Mouse (Mus musculus) ES-E14 (cell line): ENCODE measurements at regions not wholly inside any gene's neighbourhood (a gene's known extent, or its start where the extent isn't known, plus 50 kb on each side); places are given as distances from the start of the nearest gene placed in this dataset.

Source experiments
- DNase-seq: peaks from one replicate; pipeline ENCODE4 v3.0.0-alpha.2; 2013; ENCODE audit warnings: low read depth, low spot score
- H3K27ac ChIP-seq: 2 replicates; pipeline ENCODE4 v1.5.1; 2012; ENCODE audit warnings: low read depth, mild to moderate bottlenecking, low read length, moderate library complexity, mixed read lengths; ENCODE audit not compliant: poor library complexity, insufficient read depth, severe bottlenecking
- H3K36me3 ChIP-seq: 2 replicates; pipeline ENCODE4 v1.6.1; 2012; ENCODE audit warnings: mild to moderate bottlenecking, low read length, moderate library complexity, mixed read lengths; ENCODE audit not compliant: control insufficient read depth, poor library complexity, insufficient read depth, severe bottlenecking
- H3K4me1 ChIP-seq, 2 experiments: fragments of 150-350 bp in 1 of 2; sonication (generic) in 1 of 2; 2 replicates each; pipeline ENCODE4 v1.6.1; 2012; ENCODE audit warnings: low read length in 2 of 2, mild to moderate bottlenecking in 1 of 2, mixed read lengths in 1 of 2; ENCODE audit not compliant: control insufficient read depth in 2 of 2, insufficient read depth in 2 of 2, poor library complexity in 1 of 2
- H3K4me3 ChIP-seq, 2 experiments: fragments of 150-350 bp in 1 of 2; sonication (generic) in 1 of 2; 2 replicates each; pipeline ENCODE4 v1.5.1; 2012; ENCODE audit warnings: low read length in 2 of 2, low read depth in 1 of 2, mild to moderate bottlenecking in 1 of 2, mixed read lengths in 1 of 2; ENCODE audit not compliant: insufficient read depth in 1 of 2, poor library complexity in 1 of 2, severe bottlenecking in 1 of 2
- H3K9ac ChIP-seq: 2 replicates; pipeline ENCODE4 v1.6.1; 2012; ENCODE audit warnings: low read depth, mild to moderate bottlenecking, low read length, mixed read lengths; ENCODE audit not compliant: poor library complexity, insufficient read depth, severe bottlenecking
- H3K9me3 ChIP-seq: fragments of 150-350 bp; sonication (generic); 2 replicates; pipeline ENCODE4 v1.6.1; 2012; ENCODE audit warnings: low read depth, mild to moderate bottlenecking, low read length; ENCODE audit not compliant: control insufficient read depth, insufficient read depth
- CHD2 ChIP-seq: IDR thresholded peaks from 2 replicates; pipeline ENCODE4 v1.6.1; 2014; ENCODE audit warnings: mild to moderate bottlenecking, low read depth, low read length, inconsistent platforms
- HCFC1 ChIP-seq: IDR thresholded peaks from 2 replicates; pipeline ENCODE4 v1.6.1; 2012; ENCODE audit warnings: low read length, inconsistent platforms, borderline replicate concordance; ENCODE audit not compliant: insufficient read depth
- MAFK ChIP-seq: IDR thresholded peaks from 2 replicates; pipeline ENCODE4 v1.6.1; 2014; ENCODE audit warnings: mild to moderate bottlenecking, low read depth, low read length, inconsistent platforms; ENCODE audit not compliant: insufficient read depth
- ZC3H11A ChIP-seq: IDR thresholded peaks from 2 replicates; pipeline ENCODE4 v1.6.1; 2012; ENCODE audit warnings: low read depth, mild to moderate bottlenecking, inconsistent platforms, low read length, borderline replicate concordance
- ZNF384 ChIP-seq: IDR thresholded peaks from 2 replicates; pipeline ENCODE4 v1.6.1; 2012; ENCODE audit warnings: low read depth, low read length, inconsistent platforms
- in situ Hi-C, 2 experiments: fragments of 600-800 bp; cut with MboI; formaldehyde crosslinking; loops; one replicate each; pipeline ENCODE4 v1.15.1; 2025; ENCODE audit warnings: low sequenced_read_pairs in 2 of 2, inconsistent platforms in 1 of 2; ENCODE audit not compliant: unreplicated experiment in 2 of 2

GRCm38 (mm10) chr17:83074893-83075292 lies 140.2 kb upstream of the Pkdcc start:
- H3K4me1 ChIP-seq, result no peaks in the 10 kb centered on the region
- TF ChIP-seq MAFK (no peak), ZNF384 (no peak), CHD2 (no peak), HCFC1 (no peak)
- in situ Hi-C loops, result no loop called here
- DNase-seq, result no peak
- H3K36me3 ChIP-seq, result no peaks in the 10 kb centered on the region
- H3K9me3 ChIP-seq, result no peaks in the 10 kb centered on the region
- no peak overlapping the region for H3K9ac ChIP-seq
- no peak overlapping the region for H3K27ac ChIP-seq
- H3K4me3 ChIP-seq, result no peak overlapping the region

DNA sequence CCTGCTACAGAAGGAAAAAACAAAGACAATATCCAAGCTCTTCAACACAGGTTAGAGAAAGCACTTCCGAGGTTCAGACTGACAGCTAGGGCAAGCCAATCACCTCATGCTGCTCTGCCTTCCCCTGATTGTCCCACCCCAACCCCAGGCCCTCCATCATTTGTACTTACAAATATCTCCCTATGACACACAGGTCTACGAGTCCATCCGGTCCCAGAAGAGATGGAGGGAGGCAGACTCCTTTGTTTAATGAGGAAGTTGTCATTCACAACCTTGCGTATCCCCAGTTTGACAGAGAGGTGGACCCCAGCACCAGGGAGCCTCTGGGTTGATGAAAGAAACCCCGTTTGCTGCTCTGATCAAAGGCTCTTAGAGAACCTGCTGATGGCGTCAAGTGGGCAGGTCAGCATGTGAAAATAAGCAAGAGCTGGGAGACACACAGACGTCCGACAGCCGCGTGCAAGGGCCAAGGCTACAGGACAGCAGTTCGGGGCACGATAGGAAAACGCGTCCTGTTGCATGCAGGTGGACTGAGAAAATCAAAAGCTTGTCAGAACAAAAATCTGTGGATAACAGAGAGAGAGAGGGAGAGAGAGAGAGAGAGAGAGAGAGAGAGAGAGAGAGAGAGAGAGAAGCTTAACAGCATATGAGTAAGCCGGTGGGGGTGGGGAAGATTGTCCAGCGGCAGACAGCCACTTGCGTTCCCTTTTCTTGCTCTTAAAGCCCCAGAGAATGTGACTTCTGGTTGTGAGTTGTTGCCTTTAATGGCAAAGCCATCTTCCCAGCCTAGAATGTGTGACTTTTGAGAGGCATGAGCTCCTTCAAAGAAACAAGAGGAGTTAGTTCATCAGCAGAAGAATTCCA lies 137.1 kb upstream of the Pkdcc start:
- no peaks in the 10 kb centered on the region for H3K4me1 ChIP-seq
- no peaks in the 10 kb centered on the region for H3K36me3 ChIP-seq
- no peak overlapping the region for H3K4me3 ChIP-seq
- no peak overlapping the region for H3K9ac ChIP-seq
- TF ChIP-seq ZNF384 (no peak), ZC3H11A (no peak), MAFK (no peak), CHD2 (no peak), HCFC1 (no peak)
- in situ Hi-C loops, result no loop called here
- DNase-seq, result no peak
- H3K9me3 ChIP-seq, result 0 out of 2 replicates have a peak, but pooled peaks cover 1% of the 10 kb centered on the region
- H3K27ac ChIP-seq, result no peak overlapping the region

DNA sequence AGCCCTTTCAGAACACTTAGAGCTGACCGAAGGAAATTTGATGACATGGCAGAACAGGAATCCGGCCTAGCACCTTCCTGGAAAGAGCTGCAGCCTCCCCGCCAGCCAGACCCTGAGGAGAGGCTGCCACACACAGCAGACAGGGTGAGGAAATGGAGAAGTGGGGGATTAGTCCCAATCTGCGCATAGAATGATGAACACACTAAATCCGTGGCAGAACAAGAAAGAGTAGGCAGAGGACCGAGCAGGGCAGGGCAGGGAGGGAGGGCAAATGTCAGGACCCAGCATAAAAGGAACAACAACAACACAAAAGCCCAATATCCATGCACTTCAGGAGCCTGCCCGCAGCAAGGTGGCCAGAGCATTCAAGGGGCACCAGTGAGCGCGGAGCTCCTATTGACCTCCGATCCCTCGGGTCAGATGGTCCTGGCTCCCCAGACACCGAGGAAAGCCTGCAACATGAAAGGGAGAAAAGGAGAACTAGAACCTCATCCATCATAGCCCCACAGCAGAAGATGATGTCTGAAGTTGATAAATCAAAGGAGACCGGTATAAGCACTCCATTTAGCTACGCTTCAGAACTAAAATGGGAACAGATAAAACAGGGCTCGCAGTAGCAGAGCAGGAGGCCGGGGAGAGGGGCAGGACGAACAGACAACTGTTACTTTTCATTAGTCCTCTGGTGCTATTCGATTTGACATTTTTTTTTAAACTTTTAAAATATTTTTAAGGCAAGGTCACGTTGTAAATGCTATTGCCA lies 136.3 kb upstream of the Pkdcc start:
- no peaks in the 10 kb centered on the region for H3K36me3 ChIP-seq
- H3K9me3 ChIP-seq, result 0 out of 2 replicates have a peak, but pooled peaks cover 1% of the 10 kb centered on the region
- peak; percentile 6 for DNase-seq
- in situ Hi-C loops, result no loop called here
- no peak overlapping the region for H3K27ac ChIP-seq
- no peaks in the 10 kb centered on the region for H3K4me1 ChIP-seq
- H3K9ac ChIP-seq, result no peak overlapping the region
- no peak overlapping the region for H3K4me3 ChIP-seq
- TF ChIP-seq ZNF384 (no peak), ZC3H11A (no peak), MAFK (peak; percentile 79), HCFC1 (no peak), CHD2 (no peak)

GRCm38 (mm10) chr17:83079361-83079685 lies 135.8 kb upstream of the Pkdcc start:
- in situ Hi-C loops, result no loop called here
- no peaks in the 10 kb centered on the region for H3K36me3 ChIP-seq
- H3K4me1 ChIP-seq, result no peaks in the 10 kb centered on the region
- no peak overlapping the region for H3K9ac ChIP-seq
- H3K27ac ChIP-seq, result no peak overlapping the region
- 0 out of 2 replicates have a peak, but pooled peaks cover 1% of the 10 kb centered on the region for H3K9me3 ChIP-seq
- DNase-seq, result no peak
- TF ChIP-seq MAFK (no peak), HCFC1 (no peak), ZC3H11A (no peak), ZNF384 (no peak), CHD2 (no peak)
- no peak overlapping the region for H3K4me3 ChIP-seq
